Mouse (Mus musculus): ENCODE data around the gene Ankrd11. TPM values are rescaled to one million over a fixed set of nuclear protein-coding genes. Genes with fewer than 3 reads are reported as not detected.
A peak's percentile ranks its signal among the peaks of the same experiment; 100 is the strongest.

Ankrd11 gene
- total RNA-seq, 2 experiments from 2014 or later: 165 to 176 TPM

GRCm38 (mm10) chr8:122901476-122901875, 140.6 kb downstream of the Ankrd11 start:
- DNase-seq (ENCODE audit: low spot score in 2 of 2): no peak

GRCm38 (mm10) chr8:122899085-122899484, 143.0 kb downstream of the Ankrd11 start:
- no peak for DNase-seq (ENCODE audit: low spot score in 2 of 2)

- no peak for DNase-seq (ENCODE audit: low spot score in 2 of 2)
Observed at GRCm38 (mm10) chr8:122898473-122898872, 143.6 kb downstream of the Ankrd11 start.

- DNase-seq (ENCODE audit: low spot score in 2 of 2): no peak
Observed at GRCm38 (mm10) chr8:122898018-122898417, 144.1 kb downstream of the Ankrd11 start.

- DNase-seq (ENCODE audit: low spot score in 2 of 2): no peak
Observed at GRCm38 (mm10) chr8:122897200-122897599, 144.9 kb downstream of the Ankrd11 start.

- peak in 1 of 2 experiments; percentile 51 for DNase-seq (ENCODE audit: low spot score in 2 of 2)
Observed at GRCm38 (mm10) chr8:122896317-122896716, 145.8 kb downstream of the Ankrd11 start.

- no peak for DNase-seq (ENCODE audit: low spot score in 2 of 2)
Observed at GRCm38 (mm10) chr8:122893451-122893850, 148.6 kb downstream of the Ankrd11 start.

GRCm38 (mm10) chr8:122891440-122891839, 150.6 kb downstream of the Ankrd11 start:
- no peak for DNase-seq (ENCODE audit: low spot score in 2 of 2)

- no peak for DNase-seq (ENCODE audit: low spot score in 2 of 2)
Observed at GRCm38 (mm10) chr8:122883671-122884070, 158.4 kb downstream of the Ankrd11 start.

- no peak for DNase-seq (ENCODE audit: low spot score in 2 of 2)
Observed at GRCm38 (mm10) chr8:122880302-122880701, 161.8 kb downstream of the Ankrd11 start.

- DNase-seq (ENCODE audit: low spot score in 2 of 2): no peak
Observed at GRCm38 (mm10) chr8:122878231-122878630, 163.8 kb downstream of the Ankrd11 start.

- DNase-seq (ENCODE audit: low spot score in 2 of 2): no peak
Observed at GRCm38 (mm10) chr8:122875186-122875585, 166.9 kb downstream of the Ankrd11 start.

GRCm38 (mm10) chr8:122873171-122873570, 168.9 kb downstream of the Ankrd11 start:
- DNase-seq (ENCODE audit: low spot score in 2 of 2): no peak

- DNase-seq (ENCODE audit: low spot score in 2 of 2): no peak
Observed at GRCm38 (mm10) chr8:122871663-122872062, 170.4 kb downstream of the Ankrd11 start.

GRCm38 (mm10) chr8:122870377-122870863, 171.7 kb downstream of the Ankrd11 start:
- DNase-seq (ENCODE audit: low spot score in 2 of 2): no peak

GRCm38 (mm10) chr8:122867982-122868381, 174.1 kb downstream of the Ankrd11 start:
- DNase-seq (ENCODE audit: low spot score in 2 of 2): no peak

- DNase-seq (ENCODE audit: low spot score in 2 of 2): no peak
Observed at GRCm38 (mm10) chr8:122866231-122866630, 175.8 kb downstream of the Ankrd11 start.

- DNase-seq (ENCODE audit: low spot score in 2 of 2): no peak
Observed at GRCm38 (mm10) chr8:122865441-122865840, 176.6 kb downstream of the Ankrd11 start.

GRCm38 (mm10) chr8:122864719-122865129, 177.4 kb downstream of the Ankrd11 start:
- DNase-seq (ENCODE audit: low spot score in 2 of 2): no peak

- no peak for DNase-seq (ENCODE audit: low spot score in 2 of 2)
Observed at GRCm38 (mm10) chr8:122859843-122860242, 182.2 kb downstream of the Ankrd11 start.

- no peak for DNase-seq (ENCODE audit: low spot score in 2 of 2)
Observed at GRCm38 (mm10) chr8:122856288-122856687, 185.8 kb downstream of the Ankrd11 start.

GRCm38 (mm10) chr8:122855123-122855522, 187.0 kb downstream of the Ankrd11 start:
- DNase-seq (ENCODE audit: low spot score in 2 of 2): no peak

- no peak for DNase-seq (ENCODE audit: low spot score in 2 of 2)
Observed at GRCm38 (mm10) chr8:122854388-122854787, 187.7 kb downstream of the Ankrd11 start.

- DNase-seq (ENCODE audit: low spot score in 2 of 2): peak in 1 of 2 experiments; percentile 44
Observed at GRCm38 (mm10) chr8:122853340-122853771, 188.7 kb downstream of the Ankrd11 start.
